Mouse (Mus musculus) liver, adult 2 months (tissue): Measurements from ENCODE around the gene Zc3h10. TPM values are rescaled to one million over a fixed set of nuclear protein-coding genes. Genes with fewer than 3 reads are reported as not detected.

Experiments
- DNase-seq: peaks from one replicate; pipeline ENCODE4 v3.0.0-alpha.2; 2011; ENCODE audit warnings: low read depth, low spot score; ENCODE audit errors: extremely low read depth
- H3K27ac ChIP-seq: fragments of 200-500 bp; replicated peaks from 2 replicates; pipeline ENCODE4 v1.5.1; 2012; ENCODE audit warnings: low read depth, mild to moderate bottlenecking, control low read depth, inconsistent platforms, low read length; ENCODE audit not compliant: insufficient read depth
- H3K27me3 ChIP-seq: fragments of 200-500 bp; 2 replicates; pipeline ENCODE4 v1.6.1; 2012; ENCODE audit warnings: mild to moderate bottlenecking, moderate library complexity, low read length, inconsistent platforms; ENCODE audit not compliant: control insufficient read depth, insufficient read depth
- H3K36me3 ChIP-seq: fragments of 200-500 bp; 2 replicates; pipeline ENCODE4 v1.6.1; 2012; ENCODE audit warnings: low read length, inconsistent platforms; ENCODE audit not compliant: control insufficient read depth, insufficient read depth
- H3K4me1 ChIP-seq: fragments of 200-500 bp; 2 replicates; pipeline ENCODE4 v1.6.1; 2011; ENCODE audit warnings: low read length; ENCODE audit not compliant: control insufficient read depth, insufficient read depth
- H3K4me3 ChIP-seq: fragments of 200-500 bp; 2 replicates; pipeline ENCODE4 v1.5.1; 2011; ENCODE audit warnings: low read depth, mild to moderate bottlenecking, control low read depth, low read length, moderate library complexity; ENCODE audit not compliant: insufficient read depth
- H3K79me2 ChIP-seq: fragments of 200-500 bp; 2 replicates; pipeline ENCODE4 v1.6.1; 2012; ENCODE audit warnings: inconsistent platforms, mild to moderate bottlenecking, low read length, moderate library complexity; ENCODE audit not compliant: control insufficient read depth, insufficient read depth
- H3K9ac ChIP-seq: fragments of 200-500 bp; 2 replicates; pipeline ENCODE4 v1.6.1; 2012; ENCODE audit warnings: low read depth, mild to moderate bottlenecking, control low read depth, inconsistent platforms, low read length
- CTCF ChIP-seq: fragments of 200-500 bp; IDR thresholded peaks from 2 replicates; pipeline ENCODE4 v1.5.1; 2011; ENCODE audit warnings: low read depth, low read length, control low read depth
- POLR2A ChIP-seq: fragments of 200-500 bp; IDR thresholded peaks from 2 replicates; pipeline ENCODE4 v1.6.1; 2011; ENCODE audit warnings: low read length, control low read depth; ENCODE audit not compliant: insufficient read depth; ENCODE audit errors: extremely low read depth
- WGBS: fragments of 180-500 bp; shearing (Covaris S2); methylation state at CpG from one replicate; pipeline ENCODE4 v1.1.7; 2018; 5-methylcytosine and 5-hydroxymethylcytosine counted together
- polyA plus RNA-seq: library from polyadenylated mRNA; depleted of rRNA; stranded (reverse); fragments of >200 nt; gene quantifications from 2 replicates; pipeline ENCODE4 v1.2.3, GENCODE M21; 2012; rRNA removed
- total RNA-seq: library from RNA; depleted of rRNA; stranded (reverse); fragments of >200 nt; gene quantifications from 2 replicates; pipeline ENCODE4 v1.2.3, GENCODE M21; 2014; rRNA removed

Zc3h10 gene
- total RNA-seq (3.2 and 4.4 TPM in 2 replicates), polyA plus RNA-seq (6.8 and 8.1 TPM in 2 replicates)

GRCm38 (mm10) chr10:128547361-128548032 lies at the start of gene Zc3h10:
Zc3h10 (minus strand) TSS chr10:128547774.
- Histone ChIP-seq H3K4me3 (peak within 1 kb of the TSS; percentile 80), H3K27me3 (no peaks in the 10 kb centered on the region), H3K4me1 (peaks cover 5% of the 10 kb centered on the region; the same call in 1 of the 2 replicates), H3K27ac (peak within 1 kb of the TSS; percentile 89), H3K9ac (peak within 1 kb of the TSS; percentile 86), H3K79me2 (no peaks in the 10 kb centered on the region; the same call in 1 of the 2 replicates), H3K36me3 (peaks cover 26% of the 10 kb centered on the region)
- under 1% methylated on average over 50 of the region's 50 CpGs for WGBS
- peak; percentile 97 for DNase-seq
- TF ChIP-seq POLR2A (0 out of 2 replicates have a peak, but pooled peaks have one; percentile 31), CTCF (peak; percentile 14; the same call in 1 of the 2 replicates)

- H3K27me3 ChIP-seq, result no peaks in the 10 kb centered on the region
- 80% methylated on average over 5 of the region's 5 CpGs for WGBS
- DNase-seq, result no peak
- no peak for TF ChIP-seq POLR2A
- TF ChIP-seq CTCF, result no peak
- no peak overlapping the region for H3K9ac ChIP-seq
- H3K4me3 ChIP-seq, result no peak overlapping the region
- no peak overlapping the region for H3K27ac ChIP-seq
- H3K36me3 ChIP-seq, result no peaks in the 10 kb centered on the region
- peaks cover 3% of the 10 kb centered on the region; the same call in 1 of the 2 replicates for H3K79me2 ChIP-seq
- H3K4me1 ChIP-seq, result peaks cover 4% of the 10 kb centered on the region
Measured at GRCm38 (mm10) chr10:128592797-128593196, 45.2 kb upstream of the Zc3h10 start.

GRCm38 (mm10) chr10:128591436-128591835 lies 43.9 kb upstream of the Zc3h10 start:
- H3K27ac ChIP-seq, result no peak overlapping the region
- H3K4me3 ChIP-seq, result no peak overlapping the region
- H3K79me2 ChIP-seq, result peaks cover 7% of the 10 kb centered on the region; the same call in 1 of the 2 replicates
- no peak for DNase-seq
- no peaks in the 10 kb centered on the region for H3K27me3 ChIP-seq
- 85% methylated on average over 6 of the region's 6 CpGs for WGBS
- no peak for TF ChIP-seq POLR2A
- no peak for TF ChIP-seq CTCF
- peaks cover 5% of the 10 kb centered on the region for H3K4me1 ChIP-seq
- H3K9ac ChIP-seq, result no peak overlapping the region
- H3K36me3 ChIP-seq, result no peaks in the 10 kb centered on the region

GRCm38 (mm10) chr10:128590193-128590690 lies 42.7 kb upstream of the Zc3h10 start:
- H3K79me2 ChIP-seq, result peaks cover 14% of the 10 kb centered on the region; the same call in 1 of the 2 replicates
- peak overlapping the region; percentile 97 for H3K27ac ChIP-seq
- TF ChIP-seq POLR2A (no peak), CTCF (peak; percentile 80)
- peaks cover 7% of the 10 kb centered on the region for H3K36me3 ChIP-seq
- DNase-seq, result peak; percentile 52
- H3K9ac ChIP-seq, result peak overlapping the region; percentile 87
- H3K4me3 ChIP-seq, result peak overlapping the region; percentile 90
- no peaks in the 10 kb centered on the region for H3K27me3 ChIP-seq
- under 1% methylated on average over 43 of the region's 43 CpGs for whole genome bisulfite sequencing
- peaks cover 10% of the 10 kb centered on the region for H3K4me1 ChIP-seq

GRCm38 (mm10) chr10:128589464-128590192 lies 42.1 kb upstream of the Zc3h10 start, which contains the start of gene Erbb3:
Erbb3 (minus strand) TSS chr10:128589652.
- Histone ChIP-seq H3K4me3 (peak within 1 kb of the TSS; percentile 90), H3K27ac (peak within 1 kb of the TSS; percentile 97)

More at GRCm38 (mm10) chr10:128589464-128590192, 42.1 kb upstream of the Zc3h10 start, which contains the start of gene Erbb3:
- Histone ChIP-seq H3K79me2 (peaks cover 14% of the 10 kb centered on the region; the same call in 1 of the 2 replicates), H3K36me3 (peaks cover 11% of the 10 kb centered on the region), H3K4me1 (peaks cover 10% of the 10 kb centered on the region), H3K27me3 (no peaks in the 10 kb centered on the region), H3K9ac (peak within 1 kb of the TSS; percentile 87)
- 1% methylated on average over 43 of the region's 43 CpGs for WGBS
- peak; percentile 74 for DNase-seq
- peak; percentile 79 for TF ChIP-seq POLR2A
- TF ChIP-seq CTCF, result no peak
